Mouse (Mus musculus) neutrophil, adult 65 days (primary cell): Measurements from ENCODE around the gene Fyb. TPM values are rescaled to one million over a fixed set of nuclear protein-coding genes. Genes with fewer than 3 reads are reported as not detected.

Experiments
- total RNA-seq: library from RNA; stranded (reverse); gene quantifications from 2 replicates; pipeline ENCODE4 v1.2.4, GENCODE M21; 2023

Gene Fyb
- total RNA-seq = 322 and 351 TPM in 2 replicates

GRCm38 (mm10) chr15:6522653-6523167 is at the start of gene Fyb:
TSS of gene Fyb (plus strand) at chr15:6522853.

GRCm38 (mm10) chr15:6707936-6708525 is 185.4 kb downstream of the Fyb start, which contains the start of gene Rictor:
TSS of gene Rictor (plus strand) at chr15:6708379.

Other genes with a start within 250 kb of the Fyb start
- 0.82 and 2.9 TPM in 2 replicates for gene Dab2, start 223.1 kb upstream of the Fyb start, total RNA-seq
- gene C9, start 77.5 kb upstream of the Fyb start, total RNA-seq = not detected in 2 replicates
- 56.0 and 82.8 TPM in 2 replicates for gene Rictor, start 185.5 kb downstream of the Fyb start, total RNA-seq